Mouse (Mus musculus) stomach, postnatal 0 days (tissue): ENCODE measurements at regions not wholly inside any gene's neighbourhood (a gene's known extent, or its start where the extent isn't known, plus 50 kb on each side); places are given as distances from the start of the nearest gene placed in this dataset.

Source experiments
- CTCF ChIP-seq: IDR thresholded peaks from 2 replicates; pipeline ENCODE4 v1.5.1; 2016; ENCODE audit warnings: antibody characterized with exemption, low read depth, mild to moderate bottlenecking, moderate library complexity
- EP300 ChIP-seq: optimal IDR thresholded peaks from 2 replicates; pipeline ENCODE3; 2016; ENCODE audit warnings: antibody characterized with exemption

DNA sequence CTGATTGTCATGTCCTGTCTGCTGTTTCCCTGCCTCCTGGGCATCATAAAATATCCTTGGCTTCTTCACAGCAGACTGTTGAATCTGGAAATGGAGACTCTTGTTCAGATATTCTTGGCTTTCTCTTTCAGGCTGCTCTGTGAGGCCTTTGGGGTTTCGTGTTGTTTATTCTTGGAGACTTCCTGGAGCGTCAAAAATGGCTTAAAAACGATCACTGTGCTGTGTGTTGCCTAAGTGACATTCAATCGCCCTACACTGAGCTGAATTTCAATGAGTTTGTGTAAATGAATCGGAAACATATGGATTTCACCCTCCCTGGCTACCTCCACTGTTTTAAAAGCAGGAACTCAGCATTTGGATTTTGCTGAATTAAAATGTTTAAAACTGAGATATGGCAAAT lies 241.1 kb upstream of the Slc24a2 start:
- TF ChIP-seq CTCF (no peak), EP300 (no peak)
